Mouse (Mus musculus) limb, embryonic 11.5 days (tissue): ENCODE results near the gene Adprh. TPM values are rescaled to one million over a fixed set of nuclear protein-coding genes. Genes with fewer than 3 reads are reported as not detected.

Experiments
- ATAC-seq: fragments of 200-750 bp; cut with Nextera tagmentation; 2 replicates; pipeline ENCODE4 v1.8.0; 2017; ENCODE audit warnings: low read depth; ENCODE audit not compliant: insufficient number of reproducible peaks, low FRiP score, low TSS enrichment
- DNase-seq: peaks from one replicate; pipeline ENCODE4 v3.0.0-alpha.2; 2015; ENCODE audit warnings: low spot score
- H3K27ac ChIP-seq: fragments of 300-500 bp; sonication (generic); replicated peaks from 2 replicates; pipeline ENCODE4 v1.5.1; 2014; ENCODE audit warnings: low read depth, mild to moderate bottlenecking, low read length
- H3K27me3 ChIP-seq: fragments of 300-500 bp; sonication (generic); 2 replicates; pipeline ENCODE4 v1.6.1; 2014; ENCODE audit warnings: mild to moderate bottlenecking, low read length, mixed read lengths; ENCODE audit not compliant: control insufficient read depth, insufficient read depth
- H3K36me3 ChIP-seq: fragments of 300-500 bp; sonication (generic); 2 replicates; pipeline ENCODE4 v1.6.1; 2014; ENCODE audit warnings: mild to moderate bottlenecking, low read length, moderate library complexity, mixed read lengths; ENCODE audit not compliant: control insufficient read depth, insufficient read depth
- H3K4me1 ChIP-seq: fragments of 300-500 bp; sonication (generic); 2 replicates; pipeline ENCODE4 v1.6.1; 2014; ENCODE audit warnings: low read length, mixed read lengths; ENCODE audit not compliant: control insufficient read depth, insufficient read depth
- H3K4me2 ChIP-seq: fragments of 300-500 bp; sonication (generic); 2 replicates; pipeline ENCODE4 v1.6.1; 2014; ENCODE audit warnings: low read depth, mild to moderate bottlenecking, moderate library complexity; ENCODE audit not compliant: severe bottlenecking
- H3K4me3 ChIP-seq: fragments of 300-500 bp; sonication (generic); 2 replicates; pipeline ENCODE4 v1.5.1; 2014; ENCODE audit warnings: low read depth, low read length
- H3K9ac ChIP-seq: fragments of 300-500 bp; sonication (generic); 2 replicates; pipeline ENCODE4 v1.6.1; 2014; ENCODE audit warnings: mild to moderate bottlenecking, low read length
- H3K9me3 ChIP-seq: fragments of 300-500 bp; sonication (generic); 2 replicates; pipeline ENCODE4 v1.6.1; 2016; ENCODE audit warnings: low read length; ENCODE audit not compliant: control insufficient read depth
- WGBS: fragments of 180-500 bp; shearing (Covaris S2); extraction: QIAGEN DNeasy Blood & Tissue Kit; methylation state at CpG from one replicate; pipeline ENCODE4 v1.1.7; 2014; 5-methylcytosine and 5-hydroxymethylcytosine counted together
- polyA plus RNA-seq: library from polyadenylated mRNA; unstranded; fragments of >200 nt; fragmentation: Nextera tagmentation; extraction: Ambion mirVana; gene quantifications from 2 replicates; pipeline ENCODE4 v1.2.1, GENCODE M21; 2014

Gene Adprh
- polyA plus RNA-seq, 1 experiment from 2014 or later, result 141 TPM

- no peaks in the 10 kb centered on the region for H3K4me1 ChIP-seq
- no peak overlapping the region for H3K4me2 ChIP-seq
- H3K36me3 ChIP-seq, result no peaks in the 10 kb centered on the region
- H3K4me3 ChIP-seq, result no peak overlapping the region
- no peak overlapping the region for H3K9ac ChIP-seq
- no peak overlapping the region for H3K27ac ChIP-seq
- ATAC-seq (no peak), DNase-seq (no peak)
- 85% methylated on average over 7 of the region's 7 CpGs for WGBS
- H3K27me3 ChIP-seq, result no peaks in the 10 kb centered on the region
- no peaks in the 10 kb centered on the region for H3K9me3 ChIP-seq
These were observed 37.5 kb downstream of the Adprh start for GRCm38 (mm10) chr16:38414953-38415352.

- Histone ChIP-seq H3K9me3 (no peaks in the 10 kb centered on the region), H3K27ac (no peak overlapping the region), H3K4me2 (no peak overlapping the region), H3K36me3 (no peaks in the 10 kb centered on the region), H3K27me3 (no peaks in the 10 kb centered on the region), H3K4me3 (no peak overlapping the region), H3K4me1 (no peaks in the 10 kb centered on the region), H3K9ac (no peak overlapping the region)
- ATAC-seq (no peak), DNase-seq (no peak)
- WGBS, result 92% methylated on average over 8 of the region's 8 CpGs
These were observed 44.1 kb downstream of the Adprh start for GRCm38 (mm10) chr16:38408416-38408815.

GRCm38 (mm10) chr16:38407584-38407983 lies 44.9 kb downstream of the Adprh start:
- DNase-seq, result no peak

GRCm38 (mm10) chr16:38406708-38407107 lies 45.8 kb downstream of the Adprh start:
- Histone ChIP-seq H3K27me3 (no peaks in the 10 kb centered on the region), H3K9me3 (no peaks in the 10 kb centered on the region), H3K27ac (no peak overlapping the region), H3K36me3 (no peaks in the 10 kb centered on the region), H3K4me2 (no peak overlapping the region), H3K9ac (no peak overlapping the region), H3K4me1 (no peaks in the 10 kb centered on the region), H3K4me3 (no peak overlapping the region)
- no peak for ATAC-seq
- 88% methylated on average over 6 of the region's 6 CpGs for WGBS
- DNase-seq, result no peak

More at GRCm38 (mm10) chr16:38407584-38407983, 44.9 kb downstream of the Adprh start:
- H3K27me3 ChIP-seq, result no peaks in the 10 kb centered on the region
- 41% methylated on average over 5 of the region's 5 CpGs for WGBS
- H3K4me2 ChIP-seq, result no peak overlapping the region
- H3K4me1 ChIP-seq, result no peaks in the 10 kb centered on the region
- H3K4me3 ChIP-seq, result no peak overlapping the region
- H3K9ac ChIP-seq, result no peak overlapping the region
- no peak for ATAC-seq
- no peak overlapping the region for H3K27ac ChIP-seq
- H3K36me3 ChIP-seq, result no peaks in the 10 kb centered on the region
- no peaks in the 10 kb centered on the region for H3K9me3 ChIP-seq

GRCm38 (mm10) chr16:38406293-38406692 lies 46.2 kb downstream of the Adprh start:
- 80% methylated on average over 5 of the region's 5 CpGs for WGBS
- Histone ChIP-seq H3K36me3 (no peaks in the 10 kb centered on the region), H3K4me2 (no peak overlapping the region), H3K9ac (no peak overlapping the region), H3K4me3 (no peak overlapping the region), H3K27ac (no peak overlapping the region), H3K4me1 (no peaks in the 10 kb centered on the region), H3K9me3 (no peaks in the 10 kb centered on the region), H3K27me3 (no peaks in the 10 kb centered on the region)
- DNase-seq, result no peak
- no peak for ATAC-seq

GRCm38 (mm10) chr16:38403639-38404038 lies 48.9 kb downstream of the Adprh start:
- Histone ChIP-seq H3K4me2 (no peak overlapping the region), H3K4me3 (no peak overlapping the region), H3K36me3 (no peaks in the 10 kb centered on the region), H3K9ac (no peak overlapping the region), H3K4me1 (peaks cover 9% of the 10 kb centered on the region; the same call in 1 of the 2 replicates), H3K27ac (no peak overlapping the region), H3K27me3 (no peaks in the 10 kb centered on the region), H3K9me3 (no peaks in the 10 kb centered on the region)
- ATAC-seq (no peak), DNase-seq (no peak)
- WGBS, result 95% methylated on average over 7 of the region's 7 CpGs

GRCm38 (mm10) chr16:38401468-38401867 lies 51.0 kb downstream of the Adprh start:
- Histone ChIP-seq H3K27ac (no peak overlapping the region), H3K4me3 (no peak overlapping the region), H3K4me2 (no peak overlapping the region), H3K4me1 (peaks cover 9% of the 10 kb centered on the region; the same call in 1 of the 2 replicates), H3K9me3 (no peaks in the 10 kb centered on the region), H3K9ac (no peak overlapping the region), H3K27me3 (no peaks in the 10 kb centered on the region), H3K36me3 (no peaks in the 10 kb centered on the region)
- no peak for DNase-seq
- WGBS, result 86% methylated on average over 6 of the region's 6 CpGs
- ATAC-seq, result no peak

GRCm38 (mm10) chr16:38400311-38400960 lies 52.1 kb downstream of the Adprh start:
- H3K9ac ChIP-seq, result peak overlapping the region; percentile 58; the same call in 1 of the 2 replicates
- no peaks in the 10 kb centered on the region for H3K36me3 ChIP-seq
- no peak overlapping the region for H3K4me3 ChIP-seq
- peaks cover 9% of the 10 kb centered on the region; the same call in 1 of the 2 replicates for H3K4me1 ChIP-seq
- no peaks in the 10 kb centered on the region for H3K27me3 ChIP-seq
- no peak overlapping the region for H3K27ac ChIP-seq
- DNase-seq (no peak), ATAC-seq (no peak)
- WGBS, result 80% methylated on average over 9 of the region's 9 CpGs
- H3K4me2 ChIP-seq, result peak overlapping the region; percentile 43; the same call in 1 of the 2 replicates
- no peaks in the 10 kb centered on the region for H3K9me3 ChIP-seq
